Comparison of ENCODE assay signal across 11 mouse cellular contexts in the genomic region with DNA sequence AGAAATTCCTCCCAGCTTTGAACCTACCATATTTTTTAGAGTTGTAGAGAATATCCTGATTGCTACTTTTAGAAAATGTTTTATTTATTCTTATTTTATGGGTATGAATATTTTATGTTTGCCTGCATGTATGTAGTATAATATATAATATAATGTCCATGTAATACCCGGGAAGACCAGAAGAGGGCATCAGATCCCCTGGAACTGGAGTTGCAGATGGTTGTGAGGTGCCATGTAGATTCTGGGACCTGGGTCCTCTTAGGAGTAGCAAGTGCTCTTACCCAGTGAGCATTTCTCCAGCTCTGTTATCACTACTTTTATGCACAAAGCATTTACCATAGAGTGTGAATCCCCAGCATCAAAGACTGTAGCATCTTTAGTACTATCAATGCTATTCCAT. TPM values are rescaled to one million over a fixed set of nuclear protein-coding genes. Genes with fewer than 3 reads are reported as not detected.
DNase-seq lines count a peak whose midpoint lies in the region; ATAC-seq and TF ChIP-seq lines count a peak whose summit lies in the region.
"Had no signal": no experiment of that assay in that cellular context is flagged by ENCODE, and none has a peak within 500 bp of the region (broad histone marks: within the 10 kb centered on the region; RNA-seq: fewer than 3 reads in every experiment).

No protein-coding gene starts in this region.

- no peaks in the 10 kb centered on the region for H3K36me3 ChIP-seq in intestine, postnatal 0 days (ENCODE audit: control insufficient read depth, insufficient read depth)
- no peaks in the 10 kb centered on the region for H3K36me3 ChIP-seq in intestine, embryonic 15.5 days
- H3K36me3 ChIP-seq: embryonic facial prominence, embryonic 13.5 days; limb, embryonic 15.5 days had no signal

- no peak overlapping the region for H3K4me2 ChIP-seq in intestine, postnatal 0 days (replicated peaks; ENCODE audit: low read depth)
- no peak overlapping the region for H3K4me2 ChIP-seq in intestine, embryonic 15.5 days (replicated peaks)
- H3K4me2 ChIP-seq: embryonic facial prominence, embryonic 13.5 days; limb, embryonic 15.5 days had no signal

- 6% methylated on average over 1 of the region's 1 CpGs for whole genome bisulfite sequencing in intestine, postnatal 0 days
- 3% methylated on average over 1 of the region's 1 CpGs for WGBS in intestine, embryonic 15.5 days

- H3K9me3 ChIP-seq in intestine, postnatal 0 days (ENCODE audit: control insufficient read depth) = no peaks in the 10 kb centered on the region
- no peaks in the 10 kb centered on the region for H3K9me3 ChIP-seq in intestine, embryonic 15.5 days
- H3K9me3 ChIP-seq: embryonic facial prominence, embryonic 13.5 days; limb, embryonic 15.5 days had no signal

- no peak overlapping the region for H3K9ac ChIP-seq in intestine, postnatal 0 days (ENCODE audit: low read depth, low read length)
- H3K9ac ChIP-seq in intestine, embryonic 15.5 days = no peak overlapping the region
- H3K9ac ChIP-seq: embryonic facial prominence, embryonic 13.5 days; limb, embryonic 15.5 days had no signal

- H3K27ac ChIP-seq in intestine, postnatal 0 days (ENCODE audit: low read depth, low read length) = no peak overlapping the region
- H3K27ac ChIP-seq in intestine, embryonic 15.5 days = no peak overlapping the region
- H3K27ac ChIP-seq: embryonic facial prominence, embryonic 13.5 days; limb, embryonic 15.5 days had no signal

- DNase-seq in thymus, postnatal 0 days (ENCODE audit: low spot score) = peak; percentile 36
- DNase-seq in thymus, adult 18-20 months = no peak
- peak; percentile 22 for DNase-seq in c-Kit-negative CD71-positive TER-119-positive erythroid progenitor cells, embryonic 14.5 days (ENCODE audit: low read depth, low spot score)
- no peak for DNase-seq in spleen, adult 12 weeks (ENCODE audit: low spot score)
- no peak for DNase-seq in cerebellum, postnatal 25 days
- DNase-seq in right cerebral cortex, postnatal 4 days = no peak

- H3K4me1 ChIP-seq in intestine, postnatal 0 days (replicated peaks; ENCODE audit: control insufficient read depth, insufficient read depth, low read length) = no peaks in the 10 kb centered on the region
- H3K4me1 ChIP-seq in intestine, embryonic 15.5 days (replicated peaks) = no peaks in the 10 kb centered on the region; the same call in 1 of the 2 replicates
- H3K4me1 ChIP-seq: embryonic facial prominence, embryonic 13.5 days; limb, embryonic 15.5 days had no signal

- TF ChIP-seq CTCF in intestine, postnatal 0 days (IDR thresholded peaks at IDR 0.05; ENCODE audit: low read depth) = peak; percentile 64

- ATAC-seq in intestine, postnatal 0 days = no peak
- no peak for ATAC-seq in intestine, embryonic 15.5 days

- H3K4me3 ChIP-seq in intestine, postnatal 0 days (ENCODE audit: low read depth, low read length) = no peak overlapping the region
- no peak overlapping the region for H3K4me3 ChIP-seq in intestine, embryonic 15.5 days (replicated peaks)
- H3K4me3 ChIP-seq: embryonic facial prominence, embryonic 13.5 days; limb, embryonic 15.5 days had no signal

- 0 out of 2 replicates have a peak, but pooled peaks cover 4% of the 10 kb centered on the region for H3K27me3 ChIP-seq in intestine, postnatal 0 days (replicated peaks; ENCODE audit: control insufficient read depth, insufficient read depth, low read length)
- no peaks in the 10 kb centered on the region for H3K27me3 ChIP-seq in intestine, embryonic 15.5 days (replicated peaks)

RNA-seq across cellular contexts. Expression of gene Psmb7, which starts 17.5 kb away (rescaled TPM):
- polyA plus RNA-seq in intestine, postnatal 0 days (2015; fragmentation: Nextera tagmentation; extraction: Ambion mirVana) = 134 and 148 TPM in 2 replicates
- polyA plus RNA-seq in intestine, embryonic 15.5 days (2015; fragmentation: Nextera tagmentation; extraction: Ambion mirVana) = 243 and 247 TPM in 2 replicates
- 272 and 279 TPM in 2 replicates for polyA plus RNA-seq in thymus, postnatal 0 days (2015; fragmentation: Nextera tagmentation; extraction: Ambion mirVana)

RNA-seq across cellular contexts. Expression of gene Nr5a1, which starts 52.9 kb away (rescaled TPM):
- polyA plus RNA-seq in intestine, postnatal 0 days (2015; fragmentation: Nextera tagmentation; extraction: Ambion mirVana) = 0.04 and 0.13 TPM in 2 replicates
- 0.05 and 1.1 TPM in 2 replicates for polyA plus RNA-seq in intestine, embryonic 15.5 days (2015; fragmentation: Nextera tagmentation; extraction: Ambion mirVana)
- 0.04 TPM in 1 of 2 replicates, not detected in the other for polyA plus RNA-seq in thymus, postnatal 0 days (2015; fragmentation: Nextera tagmentation; extraction: Ambion mirVana)
- polyA plus RNA-seq: urinary bladder, adult 2 months had no signal

Comparison
In these comparisons a context has a peak if more than half of its experiments do, and no peak if none do; other contexts are left out.
1. DNase-seq: peak in thymus, postnatal 0 days (single experiment) and c-Kit-negative CD71-positive TER-119-positive erythroid progenitor cells, embryonic 14.5 days (single experiment); none in thymus, adult 18-20 months (0 of 2), spleen, adult 12 weeks (single experiment), cerebellum, postnatal 25 days (0 of 2) and right cerebral cortex, postnatal 4 days (single experiment).